Mouse (Mus musculus) midbrain, embryonic 15.5 days (tissue): ENCODE data around the gene Cchcr1. TPM values are rescaled to one million over a fixed set of nuclear protein-coding genes. Genes with fewer than 3 reads are reported as not detected.
A peak's percentile ranks its signal among the peaks of the same experiment; 100 is the strongest.

Experiments used
- ATAC-seq: fragments of 200-750 bp; cut with Nextera tagmentation; replicated peaks from 2 replicates; pipeline ENCODE4 v1.8.0; 2017; ENCODE audit warnings: moderate TSS enrichment
- H3K27ac ChIP-seq: fragments of 300-500 bp; sonication (generic); 2 replicates; pipeline ENCODE4 v1.5.1; 2015; ENCODE audit warnings: mild to moderate bottlenecking, inconsistent platforms
- H3K27me3 ChIP-seq: fragments of 300-500 bp; sonication (generic); replicated peaks from 2 replicates; pipeline ENCODE4 v1.6.1; 2015; ENCODE audit warnings: inconsistent platforms
- H3K36me3 ChIP-seq: fragments of 300-500 bp; sonication (generic); replicated peaks from 2 replicates; pipeline ENCODE4 v1.6.1; 2015; ENCODE audit warnings: inconsistent platforms
- H3K4me1 ChIP-seq: fragments of 300-500 bp; sonication (generic); 2 replicates; pipeline ENCODE4 v1.6.1; 2015; ENCODE audit warnings: inconsistent platforms
- H3K4me2 ChIP-seq: fragments of 300-500 bp; sonication (generic); 2 replicates; pipeline ENCODE4 v1.6.1; 2015; ENCODE audit warnings: inconsistent platforms, mild to moderate bottlenecking, moderate library complexity
- H3K4me3 ChIP-seq: fragments of 300-500 bp; sonication (generic); 2 replicates; pipeline ENCODE4 v1.5.1; 2015; ENCODE audit warnings: mild to moderate bottlenecking, inconsistent platforms
- H3K9ac ChIP-seq: fragments of 300-500 bp; sonication (generic); 2 replicates; pipeline ENCODE4 v1.6.1; 2015; ENCODE audit warnings: mild to moderate bottlenecking, inconsistent platforms
- H3K9me3 ChIP-seq: fragments of 300-500 bp; sonication (generic); 2 replicates; pipeline ENCODE4 v1.6.1; 2016; ENCODE audit warnings: inconsistent platforms
- WGBS: fragments of 180-500 bp; shearing (Covaris S2); methylation state at CpG from one replicate; pipeline ENCODE4 v1.1.7; 2015; ENCODE audit warnings: mixed read lengths; 5-methylcytosine and 5-hydroxymethylcytosine counted together
- polyA plus RNA-seq: library from polyadenylated mRNA; unstranded; fragments of >200 nt; fragmentation: Nextera tagmentation; extraction: Ambion mirVana; gene quantifications from 2 replicates; pipeline ENCODE4 v1.2.1, GENCODE M21; 2015

The Cchcr1 gene
- polyA plus RNA-seq, 1 experiment from 2014 or later, result 3.7 TPM

GRCm38 (mm10) chr17:35548636-35549035 lies 31.7 kb downstream of the Cchcr1 start:
- no peaks in the 10 kb centered on the region for H3K36me3 ChIP-seq
- peaks cover 6% of the 10 kb centered on the region; the same call in 1 of the 2 replicates for H3K4me1 ChIP-seq
- no peak overlapping the region for H3K27ac ChIP-seq
- H3K27me3 ChIP-seq, result no peaks in the 10 kb centered on the region
- no peak overlapping the region for H3K9ac ChIP-seq
- ATAC-seq, result no peak
- H3K4me2 ChIP-seq, result no peak overlapping the region
- 15% methylated on average over 5 of the region's 5 CpGs for WGBS
- no peaks in the 10 kb centered on the region for H3K9me3 ChIP-seq
- no peak overlapping the region for H3K4me3 ChIP-seq

DNA sequence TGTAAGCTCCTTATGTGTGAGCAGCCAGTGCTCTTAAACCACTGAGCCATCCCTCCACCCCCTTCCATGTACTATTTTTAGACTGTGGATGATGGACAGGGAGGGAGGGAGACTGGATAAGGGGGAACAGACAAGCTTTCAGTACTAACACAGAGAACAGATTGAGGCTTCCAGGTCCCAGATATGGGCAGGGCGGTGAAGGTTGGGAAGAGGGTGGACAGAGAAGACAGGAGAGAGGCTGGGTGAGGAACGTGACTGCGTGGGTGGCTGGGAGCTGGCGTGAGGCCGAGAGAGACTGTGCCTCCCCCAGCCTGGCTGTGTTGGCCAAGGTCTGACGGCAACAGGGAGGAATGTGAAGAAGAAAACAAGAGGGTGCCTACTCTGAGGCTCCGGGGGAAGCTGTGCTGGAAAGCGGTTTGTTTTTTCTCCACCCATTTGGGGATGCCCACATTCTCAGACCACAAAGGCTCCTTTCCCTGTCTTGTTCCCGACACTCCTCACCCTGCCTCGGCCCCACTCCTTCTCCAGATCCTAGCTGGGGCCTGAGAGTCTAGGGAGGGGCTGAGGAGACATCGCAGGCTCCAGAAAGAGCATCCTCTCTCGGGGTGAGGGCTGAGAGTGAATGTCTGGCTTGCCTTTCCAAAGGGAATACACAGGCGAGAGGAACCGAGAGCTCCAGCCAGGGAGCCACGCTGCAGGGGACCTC lies 32.7 kb downstream of the Cchcr1 start:
- Histone ChIP-seq H3K27ac (peak overlapping the region; percentile 28; the same call in 1 of the 2 replicates), H3K9ac (no peak overlapping the region), H3K4me2 (no peak overlapping the region), H3K4me3 (no peak overlapping the region), H3K4me1 (0 out of 2 replicates have a peak, but pooled peaks cover 6% of the 10 kb centered on the region), H3K9me3 (no peaks in the 10 kb centered on the region), H3K36me3 (no peaks in the 10 kb centered on the region), H3K27me3 (no peaks in the 10 kb centered on the region; the same call in 1 of the 2 replicates)
- 45% methylated on average over 15 of the region's 15 CpGs for WGBS
- ATAC-seq, result 0 out of 2 replicates have a peak, but pooled peaks have one; percentile 16

DNA sequence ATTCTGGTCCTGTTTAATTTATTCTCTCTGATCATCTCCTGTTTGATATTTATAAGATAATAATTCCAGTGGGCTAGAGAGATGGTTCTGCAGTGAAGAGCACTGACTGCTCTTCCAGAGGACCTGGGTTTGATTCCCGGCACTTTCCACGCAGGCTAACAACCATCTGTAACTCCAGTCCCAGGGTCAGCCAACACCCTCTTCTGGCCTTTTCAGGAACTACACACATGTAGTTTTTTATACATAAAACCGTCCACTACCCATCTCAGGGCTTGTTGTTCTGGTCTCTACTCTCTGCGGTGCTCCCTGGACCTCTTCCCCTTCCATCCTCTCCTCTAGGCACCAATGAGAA lies 33.2 kb downstream of the Cchcr1 start:
- no peaks in the 10 kb centered on the region; the same call in 1 of the 2 replicates for H3K27me3 ChIP-seq
- H3K4me3 ChIP-seq, result no peak overlapping the region
- 93% methylated on average over 4 of the region's 4 CpGs for WGBS
- H3K9ac ChIP-seq, result no peak overlapping the region
- H3K36me3 ChIP-seq, result no peaks in the 10 kb centered on the region
- no peaks in the 10 kb centered on the region for H3K9me3 ChIP-seq
- H3K4me2 ChIP-seq, result no peak overlapping the region
- no peak overlapping the region for H3K27ac ChIP-seq
- ATAC-seq, result no peak
- H3K4me1 ChIP-seq, result 0 out of 2 replicates have a peak, but pooled peaks cover 6% of the 10 kb centered on the region

DNA sequence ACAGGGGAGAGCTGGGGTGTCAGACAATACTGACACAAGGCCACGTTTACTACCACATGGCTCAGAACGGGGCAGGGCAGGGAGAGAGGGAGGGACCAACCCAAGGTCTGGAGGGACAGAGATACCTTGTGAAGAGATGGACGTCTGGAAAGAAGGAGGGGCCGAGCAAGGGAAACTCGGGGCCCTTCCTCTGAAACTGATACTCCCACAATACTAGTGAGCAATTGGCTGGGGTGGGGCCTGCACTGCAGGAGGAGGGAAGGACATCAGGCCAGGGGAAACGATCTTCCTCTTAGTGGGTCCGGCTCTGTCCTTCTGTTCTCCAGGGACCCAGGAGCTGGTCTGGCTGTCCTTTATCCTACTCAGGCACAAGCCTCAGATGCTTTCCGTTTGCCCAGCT lies 34.0 kb downstream of the Cchcr1 start:
- no peak overlapping the region for H3K9ac ChIP-seq
- no peak overlapping the region for H3K27ac ChIP-seq
- H3K9me3 ChIP-seq, result no peaks in the 10 kb centered on the region
- H3K27me3 ChIP-seq, result no peaks in the 10 kb centered on the region; the same call in 1 of the 2 replicates
- H3K4me2 ChIP-seq, result no peak overlapping the region
- no peak for ATAC-seq
- H3K36me3 ChIP-seq, result no peaks in the 10 kb centered on the region
- 0 out of 2 replicates have a peak, but pooled peaks cover 6% of the 10 kb centered on the region for H3K4me1 ChIP-seq
- no peak overlapping the region for H3K4me3 ChIP-seq
- 57% methylated on average over 8 of the region's 8 CpGs for WGBS

- no peaks in the 10 kb centered on the region for H3K9me3 ChIP-seq
- no peak within 1 kb of the TSS for H3K4me2 ChIP-seq
- no peaks in the 10 kb centered on the region; the same call in 1 of the 2 replicates for H3K27me3 ChIP-seq
- no peaks in the 10 kb centered on the region for H3K36me3 ChIP-seq
- H3K9ac ChIP-seq, result no peak within 1 kb of the TSS
- no peak for ATAC-seq
- H3K4me1 ChIP-seq, result no peaks in the 10 kb centered on the region
- 80% methylated on average over 10 of the region's 10 CpGs for WGBS
- no peak within 1 kb of the TSS for H3K27ac ChIP-seq
- H3K4me3 ChIP-seq, result no peak within 1 kb of the TSS
Measured at GRCm38 (mm10) chr17:35551881-35552414, 35.0 kb downstream of the Cchcr1 start, which contains the start of gene Cdsn. Gene Cdsn, plus strand, starts transcription at chr17:35552128.

DNA sequence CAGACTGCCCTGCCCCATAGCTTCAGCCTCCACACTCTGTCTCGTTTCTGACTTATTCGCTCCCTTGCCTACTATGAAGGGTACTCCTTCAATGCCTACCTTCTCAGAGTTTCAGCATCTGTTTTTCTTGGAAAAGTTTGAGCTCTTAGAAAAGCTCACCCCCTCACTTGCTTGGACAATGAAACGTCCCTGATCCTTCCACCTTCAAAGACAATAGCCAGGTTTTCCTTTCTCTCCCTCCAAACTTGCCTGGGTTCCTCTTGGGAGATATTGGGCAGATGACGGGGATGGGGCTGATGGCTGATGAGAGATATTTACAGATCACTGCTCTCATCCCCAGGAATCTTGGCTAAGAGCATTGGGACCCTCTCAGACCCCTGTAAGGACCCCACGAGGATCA lies 37.4 kb downstream of the Cchcr1 start:
- Histone ChIP-seq H3K4me2 (no peak overlapping the region), H3K9ac (no peak overlapping the region), H3K27ac (no peak overlapping the region), H3K9me3 (no peaks in the 10 kb centered on the region), H3K4me3 (no peak overlapping the region), H3K4me1 (no peaks in the 10 kb centered on the region), H3K27me3 (no peaks in the 10 kb centered on the region; the same call in 1 of the 2 replicates), H3K36me3 (no peaks in the 10 kb centered on the region)
- 82% methylated on average over 5 of the region's 5 CpGs for WGBS
- no peak for ATAC-seq

GRCm38 (mm10) chr17:35554761-35555397 lies 38.0 kb downstream of the Cchcr1 start:
- Histone ChIP-seq H3K27me3 (no peaks in the 10 kb centered on the region; the same call in 1 of the 2 replicates), H3K36me3 (no peaks in the 10 kb centered on the region), H3K4me2 (no peak overlapping the region), H3K4me1 (no peaks in the 10 kb centered on the region), H3K4me3 (no peak overlapping the region), H3K27ac (no peak overlapping the region), H3K9ac (no peak overlapping the region), H3K9me3 (no peaks in the 10 kb centered on the region)
- no peak for ATAC-seq
- 94% methylated on average over 18 of the region's 18 CpGs for WGBS

DNA sequence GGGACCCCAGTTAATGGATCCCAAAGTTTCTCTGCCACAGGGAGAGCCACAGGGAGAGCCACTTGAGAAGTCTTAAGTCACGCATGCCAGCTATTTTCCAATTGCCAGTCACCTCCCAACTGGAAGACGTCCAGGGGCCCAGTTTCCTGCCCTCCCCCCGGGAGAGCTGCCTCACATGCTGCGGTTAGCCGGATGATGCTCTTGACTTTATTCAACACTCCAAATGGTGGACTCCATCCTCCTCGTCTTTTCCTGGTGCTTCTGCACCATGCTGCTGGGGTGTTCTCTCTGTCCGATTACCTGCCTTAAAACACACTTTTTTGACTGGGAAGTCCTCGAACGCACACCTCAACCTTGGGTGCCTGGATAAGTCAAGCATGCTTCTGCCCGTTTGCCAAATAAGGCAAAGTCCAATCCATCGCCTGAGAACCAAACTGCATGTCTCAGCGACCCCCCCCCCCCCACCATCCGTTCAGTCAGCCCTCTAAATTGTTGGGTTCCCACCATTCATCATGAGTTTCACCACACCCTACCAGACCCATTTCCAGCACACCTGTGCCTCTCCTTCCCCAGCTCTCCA lies 39.4 kb downstream of the Cchcr1 start:
- Histone ChIP-seq H3K4me1 (no peaks in the 10 kb centered on the region), H3K9ac (no peak overlapping the region), H3K36me3 (no peaks in the 10 kb centered on the region), H3K27me3 (no peaks in the 10 kb centered on the region; the same call in 1 of the 2 replicates), H3K4me3 (no peak overlapping the region), H3K9me3 (no peaks in the 10 kb centered on the region), H3K27ac (no peak overlapping the region), H3K4me2 (no peak overlapping the region)
- no peak for ATAC-seq
- 90% methylated on average over 13 of the region's 13 CpGs for WGBS

- H3K27ac ChIP-seq, result no peak overlapping the region
- no peaks in the 10 kb centered on the region for H3K4me1 ChIP-seq
- no peaks in the 10 kb centered on the region; the same call in 1 of the 2 replicates for H3K27me3 ChIP-seq
- ATAC-seq, result no peak
- H3K9ac ChIP-seq, result no peak overlapping the region
- whole genome bisulfite sequencing, result 31% methylated on average over 5 of the region's 5 CpGs
- H3K4me3 ChIP-seq, result no peak overlapping the region
- H3K4me2 ChIP-seq, result no peak overlapping the region
- no peaks in the 10 kb centered on the region for H3K36me3 ChIP-seq
- H3K9me3 ChIP-seq, result no peaks in the 10 kb centered on the region
Measured at GRCm38 (mm10) chr17:35556812-35557211, 39.9 kb downstream of the Cchcr1 start.

- H3K27ac ChIP-seq, result no peak overlapping the region
- no peak for ATAC-seq
- no peak overlapping the region for H3K9ac ChIP-seq
- no peak overlapping the region for H3K4me2 ChIP-seq
- no peaks in the 10 kb centered on the region for H3K9me3 ChIP-seq
- 82% methylated on average over 9 of the region's 9 CpGs for WGBS
- H3K4me1 ChIP-seq, result no peaks in the 10 kb centered on the region
- H3K4me3 ChIP-seq, result no peak overlapping the region
- H3K27me3 ChIP-seq, result no peaks in the 10 kb centered on the region; the same call in 1 of the 2 replicates
- H3K36me3 ChIP-seq, result no peaks in the 10 kb centered on the region
Measured at GRCm38 (mm10) chr17:35557351-35557750, 40.5 kb downstream of the Cchcr1 start.

DNA sequence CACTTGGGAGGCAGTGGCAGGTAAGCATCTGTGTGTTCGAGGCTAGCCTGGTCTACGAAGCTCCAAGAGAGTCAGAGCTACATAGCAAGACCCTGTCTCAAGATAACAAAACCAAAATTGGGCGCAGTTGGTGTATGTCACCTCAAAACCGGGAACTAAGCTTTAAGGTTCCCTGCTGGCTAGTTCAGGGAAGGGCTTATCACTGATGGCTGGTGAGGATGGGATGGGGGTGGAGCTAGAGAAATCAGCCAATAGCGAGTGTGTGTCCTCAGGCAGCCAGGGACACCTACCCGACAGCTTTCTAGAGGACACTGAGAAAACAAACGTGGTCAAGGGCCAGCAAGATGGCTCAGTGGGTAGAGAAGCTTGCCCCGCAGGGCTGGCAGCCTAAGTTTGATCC lies 41.3 kb downstream of the Cchcr1 start:
- Histone ChIP-seq H3K36me3 (no peaks in the 10 kb centered on the region), H3K9me3 (no peaks in the 10 kb centered on the region), H3K27ac (no peak overlapping the region), H3K4me2 (no peak overlapping the region), H3K9ac (no peak overlapping the region), H3K4me3 (no peak overlapping the region), H3K4me1 (no peaks in the 10 kb centered on the region), H3K27me3 (no peaks in the 10 kb centered on the region; the same call in 1 of the 2 replicates)
- no peak for ATAC-seq
- WGBS, result 60% methylated on average over 8 of the region's 8 CpGs

- no peak within 1 kb of the TSS for H3K27ac ChIP-seq
- H3K9me3 ChIP-seq, result no peaks in the 10 kb centered on the region
- no peak within 1 kb of the TSS for H3K9ac ChIP-seq
- ATAC-seq, result no peak
- no peaks in the 10 kb centered on the region for H3K36me3 ChIP-seq
- no peak within 1 kb of the TSS for H3K4me2 ChIP-seq
- peaks cover 13% of the 10 kb centered on the region for H3K4me1 ChIP-seq
- 69% methylated on average over 3 of the region's 3 CpGs for WGBS
- peaks cover 12% of the 10 kb centered on the region; the same call in 1 of the 2 replicates for H3K27me3 ChIP-seq
- no peak within 1 kb of the TSS for H3K4me3 ChIP-seq
Measured at GRCm38 (mm10) chr17:35567150-35567549, 50.2 kb downstream of the Cchcr1 start, which contains the start of gene 2300002M23Rik. Gene 2300002M23Rik, plus strand, starts transcription at chr17:35567450.
